Comparison of ENCODE assay signal across 10 mouse cellular contexts in genomic region chr16:50374611-50375010, GRCm38 (mm10). TPM values are rescaled to one million over a fixed set of nuclear protein-coding genes. Genes with fewer than 3 reads are reported as not detected.
A peak's percentile ranks its signal among the peaks of the same experiment; 100 is the strongest.
DNase-seq lines count a peak whose midpoint lies in the region; ATAC-seq and TF ChIP-seq lines count a peak whose summit lies in the region.
"Had no signal": no experiment of that assay in that cellular context is flagged by ENCODE, and none has a peak within 500 bp of the region (broad histone marks: within the 10 kb centered on the region; RNA-seq: fewer than 3 reads in every experiment).

No protein-coding gene starts in this region.

- no peaks in the 10 kb centered on the region for H3K9me3 ChIP-seq in forebrain, embryonic 14.5 days (replicated peaks; ENCODE audit: control insufficient read depth, low read length)
- H3K9me3 ChIP-seq in forebrain, embryonic 13.5 days (replicated peaks), result no peaks in the 10 kb centered on the region
- H3K9me3 ChIP-seq in midbrain, embryonic 11.5 days (ENCODE audit: control insufficient read depth, low read length), result no peaks in the 10 kb centered on the region; the same call in 1 of the 2 replicates
- 0 out of 2 replicates have a peak, but pooled peaks cover 4% of the 10 kb centered on the region for H3K9me3 ChIP-seq in midbrain, embryonic 10.5 days (replicated peaks)
- H3K9me3 ChIP-seq in lung, embryonic 14.5 days (ENCODE audit: low read depth, low read length), result no peaks in the 10 kb centered on the region
- H3K9me3 ChIP-seq: heart, embryonic 15.5 days; midbrain, embryonic 12.5 days had no signal

- no peaks in the 10 kb centered on the region for H3K36me3 ChIP-seq in forebrain, embryonic 14.5 days (ENCODE audit: control insufficient read depth, insufficient read depth, low read length)
- H3K36me3 ChIP-seq in forebrain, embryonic 13.5 days (ENCODE audit: poor library complexity, severe bottlenecking), result no peaks in the 10 kb centered on the region
- H3K36me3 ChIP-seq in midbrain, embryonic 11.5 days (ENCODE audit: control insufficient read depth, insufficient read depth, low read length), result no peaks in the 10 kb centered on the region
- no peaks in the 10 kb centered on the region for H3K36me3 ChIP-seq in midbrain, embryonic 10.5 days
- no peaks in the 10 kb centered on the region for H3K36me3 ChIP-seq in lung, embryonic 14.5 days (ENCODE audit: insufficient read depth)
- H3K36me3 ChIP-seq: heart, embryonic 15.5 days; midbrain, embryonic 12.5 days had no signal

- H3K4me2 ChIP-seq in forebrain, embryonic 14.5 days (ENCODE audit: low read length), result no peak overlapping the region
- no peak overlapping the region for H3K4me2 ChIP-seq in forebrain, embryonic 13.5 days
- no peak overlapping the region for H3K4me2 ChIP-seq in midbrain, embryonic 11.5 days
- H3K4me2 ChIP-seq in lung, embryonic 14.5 days, result no peak overlapping the region
- H3K4me2 ChIP-seq: heart, embryonic 15.5 days; midbrain, embryonic 12.5 days had no signal

- no peaks in the 10 kb centered on the region for H3K4me1 ChIP-seq in forebrain, embryonic 14.5 days (ENCODE audit: control insufficient read depth, insufficient read depth, low read length)
- no peaks in the 10 kb centered on the region for H3K4me1 ChIP-seq in forebrain, embryonic 13.5 days
- no peaks in the 10 kb centered on the region for H3K4me1 ChIP-seq in midbrain, embryonic 11.5 days (ENCODE audit: control insufficient read depth, insufficient read depth, low read length)
- peaks cover 8% of the 10 kb centered on the region for H3K4me1 ChIP-seq in midbrain, embryonic 10.5 days
- no peaks in the 10 kb centered on the region for H3K4me1 ChIP-seq in lung, embryonic 14.5 days (ENCODE audit: insufficient read depth)

- peak; percentile 68 for TF ChIP-seq CTCF in lung, embryonic 14.5 days (IDR thresholded peaks at IDR 0.05; ENCODE audit: low read depth)

- ATAC-seq in forebrain, embryonic 14.5 days, result no peak
- ATAC-seq in forebrain, embryonic 13.5 days, result no peak
- ATAC-seq in midbrain, embryonic 11.5 days (ENCODE audit: low FRiP score), result no peak
- ATAC-seq in lung, embryonic 14.5 days (ENCODE audit: insufficient read depth), result no peak

- 86% methylated on average over 3 of the region's 3 CpGs for WGBS in forebrain, embryonic 14.5 days
- 91% methylated on average over 3 of the region's 3 CpGs for whole genome bisulfite sequencing in forebrain, embryonic 13.5 days
- WGBS in midbrain, embryonic 11.5 days, result 90% methylated on average over 3 of the region's 3 CpGs
- 88% methylated on average over 3 of the region's 3 CpGs for WGBS in midbrain, embryonic 10.5 days
- WGBS in lung, embryonic 14.5 days, result 92% methylated on average over 3 of the region's 3 CpGs

- H3K9ac ChIP-seq in forebrain, embryonic 14.5 days (ENCODE audit: low read length), result no peak overlapping the region
- no peak overlapping the region for H3K9ac ChIP-seq in forebrain, embryonic 13.5 days
- no peak overlapping the region for H3K9ac ChIP-seq in midbrain, embryonic 11.5 days (ENCODE audit: low read length)
- H3K9ac ChIP-seq in lung, embryonic 14.5 days, result no peak overlapping the region
- H3K9ac ChIP-seq: heart, embryonic 15.5 days; midbrain, embryonic 12.5 days had no signal

- H3K4me3 ChIP-seq in forebrain, embryonic 14.5 days (ENCODE audit: low read depth, low read length), result no peak overlapping the region
- H3K4me3 ChIP-seq in forebrain, embryonic 13.5 days, result no peak overlapping the region
- no peak overlapping the region for H3K4me3 ChIP-seq in midbrain, embryonic 11.5 days (ENCODE audit: low read depth, low read length)
- no peak overlapping the region for H3K4me3 ChIP-seq in midbrain, embryonic 10.5 days
- no peak overlapping the region for H3K4me3 ChIP-seq in lung, embryonic 14.5 days (ENCODE audit: low read depth, low read length)
- H3K4me3 ChIP-seq: heart, embryonic 15.5 days; midbrain, embryonic 12.5 days had no signal

- DNase-seq in forebrain, embryonic 14.5 days (ENCODE audit: low spot score), result peak; percentile 37
- DNase-seq in midbrain, embryonic 11.5 days (ENCODE audit: low spot score, missing footprints), result peak; percentile 89
- DNase-seq in midbrain, embryonic 10.5 days (ENCODE audit: low spot score), result no peak
- DNase-seq in c-Kit-positive CD71-positive TER-119-positive erythroid progenitor cells, embryonic 14.5 days (ENCODE audit: low spot score), result peak; percentile 51
- DNase-seq in lung, embryonic 14.5 days, result peak; percentile 70
- DNase-seq in thymus, postnatal 0 days (ENCODE audit: low spot score), result peak; percentile 54
- no peak for DNase-seq in cerebellum, adult 11-12 months

- H3K27me3 ChIP-seq in forebrain, embryonic 14.5 days (replicated peaks; ENCODE audit: control insufficient read depth, insufficient read depth, low read length), result no peaks in the 10 kb centered on the region
- no peaks in the 10 kb centered on the region for H3K27me3 ChIP-seq in forebrain, embryonic 13.5 days
- H3K27me3 ChIP-seq in midbrain, embryonic 11.5 days (ENCODE audit: control insufficient read depth, insufficient read depth, low read length), result no peaks in the 10 kb centered on the region
- peaks cover 22% of the 10 kb centered on the region for H3K27me3 ChIP-seq in midbrain, embryonic 10.5 days (ENCODE audit: low read depth, poor library complexity, severe bottlenecking)
- H3K27me3 ChIP-seq in lung, embryonic 14.5 days (ENCODE audit: insufficient read depth, low read length), result no peaks in the 10 kb centered on the region
- H3K27me3 ChIP-seq: heart, embryonic 15.5 days had no signal

- no peak overlapping the region for H3K27ac ChIP-seq in forebrain, embryonic 14.5 days (ENCODE audit: low read depth, low read length)
- no peak overlapping the region for H3K27ac ChIP-seq in forebrain, embryonic 13.5 days
- no peak overlapping the region for H3K27ac ChIP-seq in midbrain, embryonic 11.5 days (ENCODE audit: low read depth, low read length)
- no peak overlapping the region for H3K27ac ChIP-seq in midbrain, embryonic 10.5 days (replicated peaks)
- H3K27ac ChIP-seq in lung, embryonic 14.5 days (ENCODE audit: low read depth), result no peak overlapping the region
- H3K27ac ChIP-seq: heart, embryonic 15.5 days; midbrain, embryonic 12.5 days had no signal

RNA-seq across cellular contexts. Expression of gene Bbx, which starts 57.6 kb away (rescaled TPM):
- polyA plus RNA-seq in forebrain, embryonic 14.5 days (2014; fragmentation: Nextera tagmentation; extraction: Ambion mirVana), result 11.9 and 15.9 TPM in 2 replicates
- 42.8 and 48.8 TPM in 2 replicates for polyA plus RNA-seq in forebrain, embryonic 13.5 days (2015; fragmentation: Nextera tagmentation; extraction: Ambion mirVana)
- 23.8 and 30.1 TPM in 2 replicates for polyA plus RNA-seq in midbrain, embryonic 11.5 days (2014; fragmentation: Nextera tagmentation; extraction: Ambion mirVana)
- polyA plus RNA-seq in midbrain, embryonic 10.5 days (2016; fragmentation: Nextera tagmentation; extraction: Ambion mirVana), result 30.0 and 32.8 TPM in 2 replicates
- 40.5 and 41.6 TPM in 2 replicates for polyA plus RNA-seq in lung, embryonic 14.5 days (2014; fragmentation: Nextera tagmentation; extraction: Ambion mirVana)
- polyA plus RNA-seq in thymus, postnatal 0 days (2015; fragmentation: Nextera tagmentation; extraction: Ambion mirVana), result 18.4 and 30.5 TPM in 2 replicates

Comparison
In these comparisons a context has a peak if more than half of its experiments do, and no peak if none do; other contexts are left out.
1. DNase-seq: peak in forebrain, embryonic 14.5 days (single experiment), midbrain, embryonic 11.5 days (single experiment), c-Kit-positive CD71-positive TER-119-positive erythroid progenitor cells, embryonic 14.5 days (single experiment), lung, embryonic 14.5 days (single experiment) and thymus, postnatal 0 days (single experiment); none in midbrain, embryonic 10.5 days (single experiment) and cerebellum, adult 11-12 months (single experiment).